Mouse (Mus musculus) liver, embryonic 14.5 days (tissue): ENCODE results near the gene Gsg1l2. TPM values are rescaled to one million over a fixed set of nuclear protein-coding genes. Genes with fewer than 3 reads are reported as not detected.

Experiments
- ATAC-seq: fragments of 200-750 bp; cut with Nextera tagmentation; 2 replicates; pipeline ENCODE4 v1.8.0; 2017; ENCODE audit warnings: moderate number of reproducible peaks, mild to moderate bottlenecking, moderate library complexity; ENCODE audit not compliant: insufficient read depth
- DNase-seq, 3 experiments: peaks; one replicate each; pipeline ENCODE4 v3.0.0-alpha.2; 2012 to 2013; ENCODE audit warnings: low read depth in 3 of 3, low spot score in 3 of 3
- H3K27ac ChIP-seq: fragments of 300-500 bp; sonication (generic); 2 replicates; pipeline ENCODE4 v1.5.1; 2014; ENCODE audit warnings: moderate library complexity, mild to moderate bottlenecking, control low read depth, inconsistent platforms
- H3K27me3 ChIP-seq: fragments of 300-500 bp; sonication (generic); 2 replicates; pipeline ENCODE4 v1.6.1; 2014; ENCODE audit warnings: mild to moderate bottlenecking, low read length, moderate library complexity; ENCODE audit not compliant: control insufficient read depth, insufficient read depth
- H3K36me3 ChIP-seq: fragments of 300-500 bp; sonication (generic); replicated peaks from 2 replicates; pipeline ENCODE4 v1.6.1; 2014; ENCODE audit warnings: low read depth; ENCODE audit not compliant: control insufficient read depth, insufficient read depth
- H3K4me1 ChIP-seq, 2 experiments: fragments of 200-500 bp in 1 of 2; fragments of 300-500 bp in 1 of 2; sonication (generic) in 1 of 2; replicated peaks; 2 replicates each; pipeline ENCODE4 v1.6.1; 2012 to 2014; ENCODE audit warnings: antibody characterized with exemption in 1 of 2, inconsistent platforms in 1 of 2, low read length in 1 of 2; ENCODE audit not compliant: control insufficient read depth in 2 of 2, insufficient read depth in 2 of 2
- H3K4me2 ChIP-seq: fragments of 300-500 bp; sonication (generic); 2 replicates; pipeline ENCODE4 v1.6.1; 2014; ENCODE audit warnings: low read depth, mild to moderate bottlenecking, control low read depth, moderate library complexity
- H3K4me3 ChIP-seq, 2 experiments: fragments of 200-500 bp in 1 of 2; fragments of 300-500 bp in 1 of 2; sonication (generic) in 1 of 2; 2 replicates each; pipeline ENCODE4 v1.5.1; 2012 to 2014; ENCODE audit warnings: low read depth in 2 of 2, low read length in 2 of 2, mild to moderate bottlenecking in 2 of 2, control low read depth in 1 of 2, inconsistent platforms in 1 of 2, moderate library complexity in 1 of 2; ENCODE audit not compliant: insufficient read depth in 1 of 2
- H3K9ac ChIP-seq: fragments of 300-500 bp; sonication (generic); replicated peaks from 2 replicates; pipeline ENCODE4 v1.6.1; 2014; ENCODE audit warnings: mild to moderate bottlenecking, control low read depth, moderate library complexity
- H3K9me3 ChIP-seq: fragments of 300-500 bp; sonication (generic); 2 replicates; pipeline ENCODE4 v1.6.1; 2016; ENCODE audit warnings: low read length, mixed read lengths; ENCODE audit not compliant: control insufficient read depth
- CTCF ChIP-seq: IDR thresholded peaks from 2 replicates; pipeline ENCODE4 v1.5.1; 2016; ENCODE audit warnings: antibody characterized with exemption, low read depth, control low read depth
- EP300 ChIP-seq: IDR thresholded peaks from 2 replicates; pipeline ENCODE4 v1.6.1; 2016; ENCODE audit warnings: antibody characterized with exemption, low read depth
- WGBS: fragments of 180-500 bp; shearing (Covaris S2); extraction: QIAGEN DNeasy Blood & Tissue Kit; methylation state at CpG from one replicate; pipeline ENCODE4 v1.1.7; 2014; ENCODE audit not compliant: insufficient replicate concordance; 5-methylcytosine and 5-hydroxymethylcytosine counted together
- polyA plus RNA-seq, 2 experiments: library from polyadenylated mRNA; depleted of rRNA in 1 of 2; stranded (reverse) in 1 of 2; unstranded in 1 of 2; fragments of >200 nt; fragmentation: Nextera tagmentation in 1 of 2; extraction: Ambion mirVana in 1 of 2; gene quantifications; 2 replicates each; pipeline versions ENCODE4 v1.2.1 to v1.2.3; 2012 to 2014

Gsg1l2 gene
- polyA plus RNA-seq, 2 experiments: not detected

DNA sequence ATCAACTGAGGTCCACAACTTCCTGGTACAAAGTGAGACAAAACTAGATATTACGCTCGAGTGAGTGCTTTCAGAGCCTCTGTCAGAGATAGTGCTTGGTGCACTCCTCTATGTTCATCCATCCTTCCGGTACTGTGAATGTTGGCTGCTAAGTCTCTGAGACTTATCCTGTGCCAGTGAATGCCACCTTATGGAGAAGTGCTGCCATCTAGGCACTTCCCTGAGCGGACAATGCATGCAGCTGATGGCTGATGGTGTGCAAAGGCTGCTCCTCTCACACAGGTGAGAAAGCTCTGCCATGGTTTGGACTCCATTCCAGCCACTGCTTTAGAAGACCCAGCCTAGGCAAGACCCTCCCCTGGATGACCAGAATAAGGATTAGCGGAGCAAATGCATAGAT lies 33.6 kb downstream of the Gsg1l2 start:
- no peaks in the 10 kb centered on the region for H3K9me3 ChIP-seq
- ATAC-seq (no peak), DNase-seq (no peak)
- no peaks in the 10 kb centered on the region for H3K36me3 ChIP-seq
- TF ChIP-seq EP300: no peak
- TF ChIP-seq CTCF: no peak
- WGBS: 48% methylated on average over 5 of the region's 5 CpGs
- H3K4me3 ChIP-seq: no peak overlapping the region
- no peaks in the 10 kb centered on the region for H3K27me3 ChIP-seq
- no peak overlapping the region for H3K27ac ChIP-seq
- H3K4me1 ChIP-seq: no peaks in the 10 kb centered on the region
- H3K9ac ChIP-seq: no peak overlapping the region
- no peak overlapping the region for H3K4me2 ChIP-seq

DNA sequence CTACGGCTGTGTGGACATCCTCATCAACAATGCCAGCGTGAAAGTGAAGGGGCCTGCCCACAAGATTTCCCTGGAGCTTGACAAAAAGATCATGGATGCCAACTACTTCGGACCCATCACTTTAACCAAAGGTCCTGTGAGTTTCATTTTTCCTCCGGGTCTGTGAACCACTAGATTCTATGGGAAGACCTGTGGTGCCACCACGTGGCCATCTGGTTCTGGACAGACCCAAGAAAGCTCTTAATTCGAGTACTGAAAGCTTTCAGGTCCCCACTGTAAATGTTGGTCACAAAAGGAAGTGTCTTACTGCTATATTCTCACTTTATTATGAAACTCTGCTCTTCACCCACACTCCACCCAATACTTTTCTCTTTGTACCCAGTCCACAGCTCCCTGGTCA lies 37.1 kb downstream of the Gsg1l2 start:
- Histone ChIP-seq H3K4me3 (no peak overlapping the region), H3K4me2 (no peak overlapping the region), H3K9me3 (no peaks in the 10 kb centered on the region), H3K27me3 (no peaks in the 10 kb centered on the region), H3K4me1 (no peaks in the 10 kb centered on the region), H3K36me3 (no peaks in the 10 kb centered on the region), H3K9ac (no peak overlapping the region), H3K27ac (no peak overlapping the region)
- TF ChIP-seq EP300 (no peak), CTCF (no peak)
- no peak for DNase-seq
- ATAC-seq: no peak
- 48% methylated on average over 6 of the region's 6 CpGs for WGBS

DNA sequence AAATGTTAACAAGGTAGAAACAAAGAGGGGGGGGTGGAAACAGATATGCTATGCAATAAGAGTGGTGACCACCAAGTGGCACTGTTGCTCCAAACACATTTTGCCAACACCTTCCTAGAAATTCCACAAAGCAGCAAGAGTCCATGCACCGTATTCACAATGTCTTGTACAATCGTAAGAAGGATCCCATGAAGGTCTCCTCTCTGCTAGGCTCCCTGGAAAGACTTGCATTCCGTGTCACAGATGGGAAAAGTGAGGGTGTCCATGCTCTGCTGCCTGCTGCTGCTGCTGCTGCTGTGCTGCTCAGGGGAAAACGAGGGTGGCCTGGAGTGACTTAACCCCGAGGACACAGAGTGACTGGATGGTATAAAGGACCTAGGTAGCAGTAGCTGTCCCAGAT lies 45.2 kb downstream of the Gsg1l2 start:
- ATAC-seq: no peak
- WGBS: 11% methylated on average over 5 of the region's 5 CpGs
- no peak overlapping the region for H3K4me3 ChIP-seq

DNA sequence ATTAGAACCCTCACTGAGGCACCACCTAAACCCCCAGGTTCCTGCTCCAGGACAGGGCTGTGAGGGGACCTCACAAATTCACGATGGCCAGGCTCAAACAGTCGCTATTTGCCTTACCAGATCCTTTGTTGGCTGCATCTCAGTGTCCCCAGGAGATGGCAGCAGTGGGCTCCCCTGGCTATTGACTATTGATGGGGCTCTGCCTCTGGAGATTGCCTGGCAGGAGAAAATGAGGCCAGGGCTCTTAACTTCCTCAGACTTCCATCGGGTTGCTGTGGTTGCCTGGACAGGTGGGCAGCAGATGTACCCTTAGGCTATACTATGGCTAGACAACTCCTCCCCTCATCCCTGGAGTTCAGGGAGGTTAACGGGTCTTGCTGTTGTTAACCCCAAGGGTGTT lies 45.8 kb downstream of the Gsg1l2 start:
- Histone ChIP-seq H3K4me1 (no peaks in the 10 kb centered on the region), H3K4me2 (no peak overlapping the region), H3K9ac (no peak overlapping the region), H3K9me3 (no peaks in the 10 kb centered on the region), H3K27me3 (no peaks in the 10 kb centered on the region), H3K27ac (no peak overlapping the region), H3K36me3 (no peaks in the 10 kb centered on the region), H3K4me3 (no peak overlapping the region)
- TF ChIP-seq CTCF (peak; percentile 58), EP300 (no peak)
- DNase-seq: no peak
- 21% methylated on average over 4 of the region's 4 CpGs for WGBS
- no peak for ATAC-seq

More for the DNA sequence above, 45.2 kb downstream of the Gsg1l2 start:
- Histone ChIP-seq H3K36me3 (no peaks in the 10 kb centered on the region), H3K9me3 (no peaks in the 10 kb centered on the region), H3K27ac (no peak overlapping the region), H3K27me3 (no peaks in the 10 kb centered on the region), H3K4me2 (no peak overlapping the region), H3K4me1 (no peaks in the 10 kb centered on the region), H3K9ac (no peak overlapping the region)
- DNase-seq: no peak
- no peak for TF ChIP-seq EP300
- peak; percentile 37; the same call in 1 of the 2 replicates for TF ChIP-seq CTCF

DNA sequence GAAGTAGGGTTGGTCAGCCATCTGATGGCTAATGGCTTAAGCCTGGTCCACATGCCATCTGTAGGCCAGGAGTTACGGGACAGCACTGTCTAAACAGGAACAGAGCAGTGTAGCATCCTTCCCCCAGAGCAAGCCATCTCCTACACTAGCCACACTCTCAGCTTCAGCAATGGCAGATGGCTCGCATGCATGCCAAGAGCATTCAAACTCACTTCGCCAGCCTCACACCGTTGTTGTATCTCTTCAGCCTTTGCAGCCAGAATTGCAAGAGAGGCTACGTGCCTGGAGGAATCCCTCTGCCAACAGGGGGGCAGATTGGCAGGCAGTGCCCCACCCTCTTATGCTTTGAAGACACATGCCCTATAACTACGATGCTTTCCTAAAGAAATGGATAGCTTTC lies 47.2 kb downstream of the Gsg1l2 start:
- Histone ChIP-seq H3K27ac (no peak overlapping the region), H3K9me3 (no peaks in the 10 kb centered on the region), H3K4me1 (no peaks in the 10 kb centered on the region), H3K4me3 (no peak overlapping the region), H3K27me3 (no peaks in the 10 kb centered on the region), H3K36me3 (no peaks in the 10 kb centered on the region), H3K9ac (no peak overlapping the region), H3K4me2 (no peak overlapping the region)
- WGBS: 66% methylated on average over 6 of the region's 6 CpGs
- DNase-seq (no peak), ATAC-seq (no peak)
- TF ChIP-seq CTCF (no peak), EP300 (no peak)
